Mouse (Mus musculus): ENCODE data around the gene Sec14l5. TPM values are rescaled to one million over a fixed set of nuclear protein-coding genes. Genes with fewer than 3 reads are reported as not detected.

Sec14l5 gene
- total RNA-seq, 2 experiments from 2014 or later = 0.34 to 0.40 TPM

DNA sequence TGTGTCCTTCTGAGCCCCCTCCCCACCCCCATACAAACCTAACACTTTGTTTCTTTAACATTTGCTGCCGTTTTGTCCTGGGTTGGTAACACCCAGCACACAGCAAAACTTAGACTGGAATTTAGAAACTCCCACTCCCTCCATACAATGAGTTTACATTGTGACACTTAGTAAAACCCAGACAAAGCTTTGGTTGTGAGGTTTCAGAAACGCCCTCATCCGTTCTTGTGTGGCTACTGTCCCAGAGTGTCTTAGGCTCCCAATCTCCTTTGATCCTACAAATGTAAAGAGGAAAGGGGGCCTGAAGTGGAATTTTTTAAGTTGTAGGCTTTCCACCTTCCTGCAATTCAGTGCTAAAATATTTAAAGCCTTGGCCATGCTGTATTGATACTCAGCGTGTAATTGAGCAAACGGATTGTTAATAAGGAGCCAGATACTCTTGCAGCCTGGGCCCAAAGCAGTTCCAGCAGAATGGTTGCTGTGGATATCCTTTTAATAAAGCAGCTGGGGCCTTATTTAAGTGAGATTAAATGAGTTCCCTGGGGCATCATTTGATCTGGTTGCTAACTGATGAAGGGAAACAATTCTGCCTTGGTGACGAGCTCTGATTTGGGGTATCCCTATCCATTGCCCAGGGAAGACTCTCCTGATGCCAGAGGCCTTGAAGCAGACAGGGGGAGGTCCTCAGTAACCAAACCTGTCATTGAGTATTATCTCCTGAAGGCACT, 6.6 kb downstream of the Sec14l5 start:
- no peak for DNase-seq (ENCODE audit: low spot score in 2 of 2)

DNA sequence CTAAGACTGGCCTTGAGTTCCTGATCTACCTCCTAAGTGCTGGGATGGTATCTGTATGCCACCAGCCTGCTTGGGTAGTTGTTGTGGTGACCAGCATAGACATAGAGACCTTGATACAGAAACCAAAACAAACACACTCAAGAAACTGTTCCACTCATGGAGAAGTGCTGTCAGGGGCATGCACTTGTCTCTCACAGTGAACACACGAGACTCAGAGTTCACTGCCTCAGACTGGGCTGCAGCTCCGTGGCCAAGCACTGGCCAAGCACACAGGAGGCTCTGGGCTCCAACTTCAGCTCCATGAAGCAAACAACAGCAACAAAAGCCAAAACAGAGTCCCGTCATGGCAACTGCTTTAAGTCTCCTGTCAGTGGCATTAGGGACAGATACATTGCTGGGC, 8.1 kb downstream of the Sec14l5 start:
- no peak for DNase-seq (ENCODE audit: low spot score in 2 of 2)

DNA sequence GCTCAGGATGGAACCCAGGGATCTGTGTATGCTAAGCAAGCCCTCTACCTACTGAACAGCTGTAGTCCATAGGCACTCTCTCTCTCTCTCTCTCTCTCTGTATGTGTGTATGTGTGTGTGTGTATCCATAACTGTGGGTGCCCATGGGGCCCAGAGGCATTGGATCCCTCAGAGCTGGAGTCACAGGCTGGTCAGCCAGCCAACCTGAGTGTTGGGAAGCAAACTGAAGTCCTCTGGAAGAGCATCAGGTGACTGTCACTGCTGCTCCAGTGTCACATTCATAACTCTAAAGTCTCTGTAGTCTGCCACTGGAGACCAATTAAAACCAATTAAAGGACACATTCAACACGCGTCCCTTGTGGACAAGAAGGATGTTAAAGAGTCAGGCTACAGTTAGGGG, 9.6 kb downstream of the Sec14l5 start:
- no peak for DNase-seq (ENCODE audit: low spot score in 2 of 2)

DNA sequence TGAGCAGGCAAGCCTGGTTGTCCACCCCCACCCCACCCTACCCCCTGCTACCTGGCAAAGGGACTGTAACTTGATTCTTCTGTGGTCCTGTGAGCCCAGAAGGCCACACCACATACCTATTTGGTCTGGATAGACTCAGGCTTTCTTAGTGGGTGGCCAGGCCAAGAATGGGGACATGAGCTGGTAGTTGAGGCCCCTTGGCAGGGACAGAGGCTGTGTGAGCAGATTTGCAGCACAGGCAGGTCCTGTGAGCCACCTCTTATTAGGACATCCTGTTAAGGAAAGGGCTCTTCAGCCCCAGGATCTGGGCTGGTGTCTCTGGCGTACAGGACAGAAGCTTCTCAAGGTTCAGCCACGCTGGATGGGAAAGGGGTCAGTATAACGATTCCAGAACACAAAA, 10.2 kb downstream of the Sec14l5 start:
- DNase-seq (ENCODE audit: low spot score in 2 of 2) = no peak

DNA sequence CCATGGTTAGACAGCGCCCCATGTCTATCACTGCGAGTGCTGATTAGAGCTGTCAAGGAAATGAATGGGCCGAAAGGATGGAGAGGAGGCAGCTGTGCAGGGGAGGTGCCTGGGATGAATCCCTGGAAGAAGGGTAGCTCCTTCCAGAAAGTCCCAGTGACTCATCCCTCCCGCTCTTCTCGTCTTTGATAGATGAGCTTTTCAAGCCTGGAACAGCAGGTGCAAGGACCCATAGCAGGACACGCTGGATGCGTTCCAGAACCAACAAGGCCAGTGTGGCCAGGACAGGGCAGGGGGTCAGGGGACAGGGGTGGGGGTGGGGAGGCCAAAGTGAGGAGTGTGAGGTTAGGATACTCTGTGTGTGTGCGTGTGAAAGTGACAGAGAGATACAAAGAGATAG, 12.3 kb downstream of the Sec14l5 start:
- DNase-seq (ENCODE audit: low spot score in 2 of 2) = no peak

DNA sequence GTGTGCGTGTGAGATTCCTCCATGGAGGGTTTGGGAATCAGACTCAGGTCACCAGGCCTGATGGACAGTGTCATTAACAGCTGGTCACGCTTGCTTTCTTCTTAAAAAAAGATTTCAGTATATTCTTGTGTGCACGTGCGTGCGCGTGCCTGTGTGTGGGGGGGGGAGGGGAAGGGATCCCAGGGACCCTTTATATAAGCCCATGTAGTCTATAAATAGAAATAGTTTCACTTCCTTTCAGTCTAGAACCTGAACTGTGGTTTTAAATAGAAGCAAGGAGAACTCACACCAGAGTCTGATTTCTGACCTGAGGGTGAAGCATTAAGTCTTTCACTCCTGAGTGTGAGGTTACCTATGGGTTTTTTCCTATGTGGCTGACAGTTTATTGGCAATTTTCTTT, 17.4 kb downstream of the Sec14l5 start:
- no peak for DNase-seq (ENCODE audit: low spot score in 2 of 2)

DNA sequence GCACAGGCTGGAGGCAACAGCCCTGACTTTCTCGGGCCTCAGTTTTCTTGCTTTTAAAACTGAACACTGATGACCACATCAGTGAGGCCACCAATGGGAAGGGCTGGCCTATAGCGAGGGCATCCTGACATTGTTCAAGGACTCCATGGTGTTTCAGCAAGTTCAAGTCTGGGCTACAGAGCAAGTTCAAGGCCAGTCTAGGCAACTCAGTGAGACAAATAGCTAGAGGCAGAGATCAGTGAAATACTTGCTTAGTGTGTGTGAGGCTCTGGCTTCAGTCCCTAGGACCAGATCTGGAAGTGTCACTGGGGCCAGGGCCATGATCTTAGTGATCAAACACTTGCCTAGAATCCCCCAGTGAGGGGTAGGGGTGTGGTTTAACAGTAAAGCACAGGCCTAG, 21.1 kb downstream of the Sec14l5 start:
- DNase-seq (ENCODE audit: low spot score in 2 of 2) = no peak

DNA sequence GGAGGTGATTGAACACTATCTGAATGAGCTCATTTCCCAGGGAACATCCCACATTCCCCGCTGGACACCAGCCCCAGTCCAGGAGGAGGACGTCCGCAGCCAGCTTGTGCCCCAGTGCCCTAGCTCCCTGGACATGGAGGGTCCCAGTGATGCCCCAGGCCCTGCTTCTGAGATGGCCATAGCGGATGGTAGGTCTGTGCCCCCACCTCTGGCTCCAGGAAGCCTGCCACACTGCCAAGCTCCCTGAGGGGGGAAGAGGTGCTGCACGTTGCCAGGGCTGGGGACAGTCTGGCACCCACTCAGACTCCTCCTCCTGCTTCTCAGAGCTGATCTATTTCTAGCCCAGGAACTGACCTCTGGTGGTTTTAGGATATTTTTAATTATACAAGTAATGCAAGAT, 21.9 kb downstream of the Sec14l5 start:
- no peak for DNase-seq (ENCODE audit: low spot score in 2 of 2)

DNA sequence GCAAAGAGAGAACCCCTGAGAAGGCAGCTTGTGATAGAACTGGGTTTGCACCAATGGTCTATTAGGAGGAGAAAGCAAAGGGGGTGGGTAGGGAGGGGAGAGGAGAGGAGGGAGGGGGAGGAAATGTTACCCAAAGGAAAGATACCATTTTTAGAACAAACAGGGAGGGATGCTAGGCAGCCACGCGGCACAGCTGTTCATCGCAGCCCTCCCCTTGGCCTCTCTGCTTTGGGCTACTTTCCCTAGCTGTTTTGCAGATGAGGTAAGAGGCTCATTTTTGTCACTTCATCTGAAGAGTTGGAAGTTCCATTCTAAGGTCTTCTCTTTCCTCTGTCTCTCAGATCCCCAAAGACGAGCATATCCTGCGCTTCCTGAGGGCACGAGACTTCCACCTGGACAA, 25.7 kb downstream of the Sec14l5 start:
- no peak for DNase-seq (ENCODE audit: low spot score in 2 of 2)

DNA sequence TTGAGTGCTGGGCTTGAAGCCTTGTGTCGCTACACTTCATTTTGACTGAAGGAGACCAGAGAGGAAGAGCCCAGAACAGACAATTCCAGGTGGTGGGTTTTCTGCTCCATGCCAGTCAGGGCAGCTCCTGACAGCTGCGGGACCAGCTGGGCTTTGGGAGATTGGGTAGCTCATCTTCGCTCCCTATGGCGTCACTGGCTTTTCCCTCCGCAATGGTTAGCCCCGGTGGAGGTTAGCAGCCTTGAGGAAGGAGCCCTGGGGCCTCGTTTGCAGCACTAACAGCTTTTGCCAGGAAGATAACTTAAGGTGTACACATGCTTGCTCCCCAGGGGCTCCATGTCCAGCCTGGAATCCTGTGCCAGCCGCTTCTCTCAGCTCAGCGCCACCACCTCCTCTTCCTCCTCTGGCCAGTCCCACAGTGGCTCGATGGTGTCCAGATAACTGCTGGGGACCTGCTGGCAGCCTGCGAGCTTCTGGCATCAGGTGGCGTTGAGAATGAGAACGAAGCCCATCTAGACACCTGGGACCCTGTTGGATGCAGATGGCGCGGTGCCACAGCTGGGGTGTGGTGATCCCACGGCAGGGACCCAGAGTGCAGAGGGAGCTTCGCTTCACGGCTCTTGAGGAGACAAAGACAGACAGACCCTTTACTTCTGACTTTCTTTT, 36.5 kb downstream of the Sec14l5 start:
- no peak for DNase-seq (ENCODE audit: low spot score in 2 of 2)

DNA sequence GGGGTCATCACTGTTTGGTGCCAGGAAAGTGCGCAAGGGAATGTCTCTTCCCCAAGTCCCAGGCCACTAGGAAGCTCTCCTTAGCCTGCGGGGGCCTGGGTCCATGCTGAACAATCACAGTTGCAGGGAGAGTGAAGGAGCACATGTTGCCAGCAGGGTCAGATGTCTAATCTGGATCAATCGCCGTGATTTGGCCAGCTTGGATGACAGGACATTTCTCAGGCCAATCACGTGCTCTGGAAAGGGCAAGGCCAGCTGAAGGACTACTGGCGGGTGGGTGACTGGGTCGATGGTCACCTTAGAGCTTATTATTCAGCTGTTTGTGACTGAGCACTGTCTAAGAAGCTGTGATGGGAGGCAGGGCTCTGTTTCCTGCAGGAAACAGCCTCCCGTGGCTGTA, 37.2 kb downstream of the Sec14l5 start:
- peak in 1 of 2 experiments; percentile 29 for DNase-seq (ENCODE audit: low spot score in 2 of 2)

DNA sequence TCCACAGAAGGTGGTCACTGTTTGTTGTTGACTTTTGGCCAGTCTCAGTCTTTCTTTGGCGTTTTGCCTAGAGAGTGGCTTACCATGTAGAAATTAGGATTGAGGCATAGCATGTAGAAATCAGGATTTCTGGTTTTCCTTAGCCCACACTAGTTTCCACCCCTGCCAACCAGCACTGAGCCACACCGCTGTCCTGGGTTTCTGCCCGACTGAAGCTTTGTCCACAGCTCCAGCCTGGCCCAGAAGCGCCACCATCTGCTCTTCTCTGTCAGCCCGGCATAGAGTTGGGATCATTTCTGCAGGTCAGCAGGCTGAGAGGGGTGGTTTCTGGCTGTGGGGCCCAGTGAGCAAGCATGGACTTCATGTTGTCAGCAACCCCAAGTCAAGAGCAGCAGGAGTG, 38.0 kb downstream of the Sec14l5 start:
- DNase-seq (ENCODE audit: low spot score in 2 of 2) = no peak

DNA sequence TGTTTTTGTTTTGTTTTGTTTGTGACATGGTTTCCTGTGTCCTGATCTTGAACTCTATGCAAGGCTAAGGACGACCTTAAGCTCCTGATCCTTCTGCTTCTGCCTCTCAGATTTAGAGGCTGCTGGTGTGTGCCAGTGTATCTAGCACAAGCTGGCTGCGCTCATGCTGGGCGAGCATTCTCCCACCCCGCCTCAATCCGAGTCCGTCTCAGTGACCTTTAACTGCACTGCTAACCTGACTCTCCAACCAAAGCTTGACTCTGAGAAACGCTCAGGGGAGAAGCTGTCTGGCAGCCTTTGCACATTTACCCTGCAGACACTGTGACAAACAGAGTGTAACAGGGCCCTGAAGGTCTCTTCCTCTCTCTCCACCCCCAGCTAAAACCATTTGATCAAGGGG, 38.8 kb downstream of the Sec14l5 start:
- DNase-seq (ENCODE audit: low spot score in 2 of 2) = no peak

DNA sequence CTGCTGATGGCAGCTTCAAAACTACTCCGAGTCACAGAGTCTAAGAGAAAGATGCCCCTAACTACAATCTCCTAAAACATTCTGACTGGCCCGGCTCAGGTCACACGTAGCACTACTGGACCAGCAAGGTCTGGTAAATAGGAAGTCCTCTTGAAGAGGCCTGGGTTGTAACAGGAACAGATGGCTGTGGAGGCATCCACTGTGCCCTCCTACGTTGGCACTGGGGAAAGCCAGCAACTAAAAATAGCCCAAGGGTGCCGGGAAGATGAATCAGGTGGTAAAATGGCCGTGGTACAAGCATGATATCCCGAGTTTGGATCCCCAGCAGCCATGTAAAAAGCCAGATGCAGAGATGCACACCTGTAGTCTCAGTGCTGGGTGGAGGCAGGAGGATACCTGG, 39.3 kb downstream of the Sec14l5 start:
- no peak for DNase-seq (ENCODE audit: low spot score in 2 of 2)

DNA sequence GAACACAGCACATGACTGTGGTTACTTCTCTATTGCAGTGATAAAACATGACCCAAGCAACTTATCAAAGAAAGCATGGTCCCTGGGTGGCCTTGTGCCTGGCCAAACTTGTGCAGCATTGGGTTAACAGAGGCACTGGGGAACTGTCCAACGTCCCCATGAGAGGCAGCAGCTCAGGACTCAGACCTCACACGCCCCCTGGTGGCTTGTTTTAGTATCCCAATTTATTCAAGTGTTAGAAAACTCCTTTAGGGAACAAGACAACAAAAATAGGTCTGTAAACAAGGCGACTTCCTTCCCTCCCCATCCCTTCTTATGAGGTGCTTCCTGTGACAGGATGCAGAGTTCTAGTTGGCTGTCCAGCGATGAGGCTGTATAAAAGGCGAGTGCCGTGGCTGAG, 48.2 kb downstream of the Sec14l5 start:
- DNase-seq (ENCODE audit: low spot score in 2 of 2) = peak in 1 of 2 experiments; percentile 49

DNA sequence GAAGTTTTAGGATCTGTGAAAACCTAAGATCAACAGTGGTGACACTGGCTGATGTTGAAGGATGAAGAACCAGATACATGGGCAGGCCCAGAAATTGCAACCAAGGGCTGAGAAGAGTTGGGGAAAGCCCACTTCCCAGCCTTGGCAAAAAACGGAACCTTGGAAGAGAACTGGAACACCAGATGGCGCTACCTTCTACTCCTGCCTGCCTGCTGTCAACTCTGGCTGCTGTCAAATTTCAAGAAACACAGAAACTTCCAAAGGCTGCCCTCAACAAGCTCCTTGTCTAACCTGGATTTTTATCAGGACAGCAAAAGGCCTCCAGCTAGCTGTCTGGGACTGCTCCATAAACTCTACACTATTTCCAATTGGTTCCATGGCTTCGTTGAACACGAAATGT, 55.8 kb downstream of the Sec14l5 start:
- no peak for DNase-seq (ENCODE audit: low spot score in 2 of 2)

DNA sequence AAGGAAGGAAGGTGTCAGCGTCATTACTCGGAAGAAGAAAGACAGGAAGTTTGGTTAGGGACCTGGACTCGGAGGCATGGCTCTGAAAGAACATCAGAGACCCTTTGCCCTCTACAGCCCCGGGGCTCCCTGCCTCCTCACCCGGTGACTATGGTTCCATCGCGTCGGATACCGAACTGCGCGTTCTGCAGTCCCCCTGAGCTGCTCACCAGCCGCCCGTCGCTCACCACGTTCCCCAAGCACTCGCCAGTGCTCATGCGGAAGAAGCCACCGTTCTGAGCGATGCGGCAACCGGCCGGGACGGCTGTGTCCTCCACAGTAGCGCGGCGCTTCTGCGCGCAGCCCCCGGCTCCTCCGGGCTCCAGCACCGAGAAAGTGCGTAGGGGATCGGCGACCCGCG, 56.3 kb downstream of the Sec14l5 start:
- DNase-seq (ENCODE audit: low spot score in 2 of 2) = no peak

DNA sequence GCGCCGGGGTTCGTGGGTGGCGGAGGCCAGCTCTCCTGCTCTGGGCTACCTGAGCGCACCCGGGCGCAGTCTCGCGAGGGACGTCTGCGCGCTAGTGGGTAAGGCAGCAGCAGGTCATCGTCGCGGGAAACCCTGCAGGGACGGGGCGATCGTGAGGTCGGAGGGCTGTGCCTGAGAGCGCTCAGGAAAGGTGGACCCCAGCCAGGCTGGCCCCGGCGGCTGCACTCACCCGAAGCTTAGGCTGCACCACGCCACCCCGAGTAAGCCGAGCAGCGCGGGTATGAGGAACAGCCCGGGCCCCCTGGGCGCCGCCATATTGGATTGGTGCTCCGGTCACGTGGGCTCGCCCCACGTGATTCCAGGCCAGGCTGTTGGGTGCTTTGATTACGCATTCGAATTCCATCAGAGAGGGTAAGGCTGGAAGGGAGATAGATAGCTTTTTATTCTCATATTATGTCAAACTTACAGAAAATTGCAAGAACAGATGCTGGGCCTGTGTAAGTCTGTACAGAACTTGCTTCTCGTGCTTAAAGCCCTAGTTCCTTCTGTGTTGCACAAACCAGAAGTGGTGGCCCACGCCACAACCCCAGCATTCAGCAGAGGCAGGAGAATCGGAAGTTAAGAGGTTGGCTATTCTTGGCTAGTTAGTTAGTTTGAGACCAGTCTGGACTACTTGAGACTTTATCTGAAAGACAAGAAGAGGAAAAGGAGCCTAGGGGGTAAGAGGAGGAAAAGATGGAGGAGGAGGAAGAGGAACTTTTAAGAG, 56.9 kb downstream of the Sec14l5 start, which contains the start of gene Nagpa:
TSS of gene Nagpa (minus strand) at position 345 of the 766 bp plus-strand sequence.
- DNase-seq (ENCODE audit: low spot score in 2 of 2) = peak; percentile 64 to 66

DNA sequence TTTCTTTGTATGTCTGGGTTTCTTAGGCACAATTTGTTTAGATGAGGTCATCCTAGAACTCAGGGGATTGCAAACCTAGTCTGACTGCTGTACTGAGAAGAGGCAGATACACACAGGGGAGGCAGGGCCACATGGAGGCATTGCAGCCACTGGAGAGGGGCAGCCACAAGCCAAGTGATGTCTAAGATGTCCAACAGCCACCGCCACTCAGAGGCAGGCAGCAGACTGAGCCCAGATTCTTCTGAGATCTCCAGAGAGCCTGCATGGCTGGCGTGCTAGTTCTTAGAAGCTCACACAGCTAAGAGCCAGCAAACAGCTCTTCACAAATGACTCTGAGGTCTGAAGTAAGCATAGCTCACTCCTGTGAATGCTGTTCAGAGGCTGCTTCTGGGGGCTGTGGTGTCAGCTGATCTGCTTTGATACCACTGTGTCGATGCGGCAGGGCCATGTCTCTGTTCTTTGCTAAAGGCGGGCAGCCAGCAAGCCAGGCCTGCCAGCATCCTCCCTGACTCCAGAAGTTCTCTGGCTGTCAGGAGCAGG, 58.6 kb downstream of the Sec14l5 start:
- DNase-seq (ENCODE audit: low spot score in 2 of 2) = no peak

DNA sequence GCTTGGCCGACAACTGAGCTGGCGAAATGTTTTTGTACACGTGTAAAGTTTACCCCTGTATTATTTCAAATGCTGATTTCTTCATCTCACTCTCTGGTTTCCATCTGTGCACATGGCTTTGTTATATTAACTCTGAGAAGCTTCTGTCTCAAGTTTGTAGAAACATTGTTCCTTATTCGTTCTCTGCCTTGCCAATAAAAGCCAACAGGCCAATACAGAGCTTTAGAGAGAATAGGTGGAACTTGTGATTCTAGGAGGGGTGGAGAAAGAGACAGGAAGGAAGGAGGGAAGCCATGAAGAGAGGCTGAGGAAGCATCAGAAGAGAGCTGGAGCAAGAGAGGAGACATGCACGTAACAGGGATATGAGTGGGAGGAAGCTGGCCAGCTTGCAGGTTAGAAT, 59.1 kb downstream of the Sec14l5 start:
- DNase-seq (ENCODE audit: low spot score in 2 of 2) = no peak

DNA sequence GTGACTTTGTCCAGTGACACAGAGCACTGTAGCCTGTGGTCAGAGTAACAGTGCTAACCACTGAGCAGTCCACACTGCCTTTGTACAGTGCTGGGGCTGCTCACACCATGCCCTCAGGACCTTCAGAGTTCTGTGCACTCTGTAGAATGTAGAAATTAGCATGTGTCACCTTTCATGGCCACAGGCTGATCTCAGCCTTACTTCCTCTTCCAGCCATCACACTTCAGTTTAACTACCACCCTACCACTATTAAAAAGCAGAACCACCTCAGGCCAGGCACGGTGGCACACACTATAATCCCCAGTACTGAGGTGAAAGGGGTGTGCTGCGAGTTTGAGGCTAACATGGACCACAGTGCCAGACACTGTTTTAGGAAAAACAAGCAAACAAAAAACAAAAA, 63.5 kb downstream of the Sec14l5 start:
- no peak for DNase-seq (ENCODE audit: low spot score in 2 of 2)

DNA sequence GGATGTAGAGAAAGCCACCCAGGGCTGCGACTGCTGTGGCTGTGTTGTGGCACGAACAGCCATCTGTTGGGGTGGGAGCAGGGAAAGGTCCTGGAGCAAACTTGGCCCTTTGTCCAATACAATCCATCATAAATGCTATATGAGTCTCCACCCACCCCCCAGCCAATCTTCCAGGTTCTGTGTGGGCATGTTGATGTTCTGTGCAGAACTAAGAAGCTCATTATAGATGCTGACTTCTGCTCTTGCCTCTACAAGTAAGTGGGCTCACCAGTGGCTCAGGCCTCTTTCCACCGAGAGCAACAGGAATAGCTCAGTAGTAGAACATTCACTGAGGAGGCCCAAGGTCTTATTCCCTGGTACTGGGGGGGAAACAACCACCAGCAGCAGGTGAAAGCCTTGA, 65.2 kb downstream of the Sec14l5 start:
- no peak for DNase-seq (ENCODE audit: low spot score in 2 of 2)

Data from adrenal gland, postnatal 4 days (tissue).